Mouse (Mus musculus): ENCODE results near the gene Slc9a9.

Slc9a9 gene

GRCm38 (mm10) chr9:94732599-94733287, 63.0 kb downstream of the Slc9a9 start:
- DNase-seq (ENCODE audit: low read depth, low spot score): no peak

GRCm38 (mm10) chr9:94734320-94734719, 64.6 kb downstream of the Slc9a9 start:
- DNase-seq (ENCODE audit: low read depth, low spot score): no peak

- no peak for DNase-seq (ENCODE audit: low read depth, low spot score)
Observed at GRCm38 (mm10) chr9:94737226-94737625, 67.5 kb downstream of the Slc9a9 start.

GRCm38 (mm10) chr9:94738555-94739427, 69.1 kb downstream of the Slc9a9 start:
- peak; percentile 77 for DNase-seq (ENCODE audit: low read depth, low spot score)

- no peak for DNase-seq (ENCODE audit: low read depth, low spot score)
Observed at GRCm38 (mm10) chr9:94740841-94741240, 71.1 kb downstream of the Slc9a9 start.

- no peak for DNase-seq (ENCODE audit: low read depth, low spot score)
Observed at GRCm38 (mm10) chr9:94743291-94743690, 73.6 kb downstream of the Slc9a9 start.

GRCm38 (mm10) chr9:94748503-94748902, 78.8 kb downstream of the Slc9a9 start:
- DNase-seq (ENCODE audit: low read depth, low spot score): no peak

GRCm38 (mm10) chr9:94750187-94750586, 80.5 kb downstream of the Slc9a9 start:
- no peak for DNase-seq (ENCODE audit: low read depth, low spot score)

- no peak for DNase-seq (ENCODE audit: low read depth, low spot score)
Observed at GRCm38 (mm10) chr9:94750935-94751637, 81.4 kb downstream of the Slc9a9 start.

- DNase-seq (ENCODE audit: low read depth, low spot score): no peak
Observed at GRCm38 (mm10) chr9:94751638-94752021, 81.9 kb downstream of the Slc9a9 start.

- no peak for DNase-seq (ENCODE audit: low read depth, low spot score)
Observed at GRCm38 (mm10) chr9:94752121-94752520, 82.4 kb downstream of the Slc9a9 start.

GRCm38 (mm10) chr9:94759904-94760303, 90.2 kb downstream of the Slc9a9 start:
- no peak for DNase-seq (ENCODE audit: low read depth, low spot score)

- DNase-seq (ENCODE audit: low read depth, low spot score): no peak
Observed at GRCm38 (mm10) chr9:94768114-94768513, 98.4 kb downstream of the Slc9a9 start.

- no peak for DNase-seq (ENCODE audit: low read depth, low spot score)
Observed at GRCm38 (mm10) chr9:94768524-94768923, 98.8 kb downstream of the Slc9a9 start.

- no peak for DNase-seq (ENCODE audit: low read depth, low spot score)
Observed at GRCm38 (mm10) chr9:94773357-94773756, 103.6 kb downstream of the Slc9a9 start.

- no peak for DNase-seq (ENCODE audit: low read depth, low spot score)
Observed at GRCm38 (mm10) chr9:94788261-94788660, 118.6 kb downstream of the Slc9a9 start.

GRCm38 (mm10) chr9:94790966-94791365, 121.3 kb downstream of the Slc9a9 start:
- DNase-seq (ENCODE audit: low read depth, low spot score): no peak

GRCm38 (mm10) chr9:94803073-94803472, 133.4 kb downstream of the Slc9a9 start:
- DNase-seq (ENCODE audit: low read depth, low spot score): no peak

GRCm38 (mm10) chr9:94805506-94805905, 135.8 kb downstream of the Slc9a9 start:
- no peak for DNase-seq (ENCODE audit: low read depth, low spot score)

GRCm38 (mm10) chr9:94815518-94815917, 145.8 kb downstream of the Slc9a9 start:
- DNase-seq (ENCODE audit: low read depth, low spot score): no peak

- no peak for DNase-seq (ENCODE audit: low read depth, low spot score)
Observed at GRCm38 (mm10) chr9:94821268-94821667, 151.6 kb downstream of the Slc9a9 start.

GRCm38 (mm10) chr9:94833836-94834235, 164.1 kb downstream of the Slc9a9 start:
- no peak for DNase-seq (ENCODE audit: low read depth, low spot score)
